Mouse (Mus musculus): Measurements from ENCODE around the gene Gm10644. TPM values are rescaled to one million over a fixed set of nuclear protein-coding genes. Genes with fewer than 3 reads are reported as not detected.
"Not testable (repeated sequence)": the region's sequence is repeated elsewhere in the genome, so short reads cannot be mapped to it uniquely, and the experiment has no call there.

Gm10644 gene
- polyA plus RNA-seq, 1 experiment from 2014 or later, result 0.77 TPM

GRCm38 (mm10) chr8:83996567-83997505 is 41.8 kb upstream of the Gm10644 start:
- peak; percentile 69 for ATAC-seq (ENCODE audit: low read depth)
- peaks cover 43% of the 10 kb centered on the region for H3K36me3 ChIP-seq
- peaks cover 33% of the 10 kb centered on the region for H3K4me1 ChIP-seq (replicated peaks)
- under 1% methylated on average over 77 of the region's 103 CpGs for WGBS
- H3K27me3 ChIP-seq, result peaks cover 23% of the 10 kb centered on the region
- H3K27ac ChIP-seq (replicated peaks), result peak overlapping the region; percentile 97
- peak overlapping the region; percentile 74 for H3K4me2 ChIP-seq
- H3K9ac ChIP-seq, result peak overlapping the region; percentile 91
- H3K4me3 ChIP-seq, result peak overlapping the region; percentile 79
- H3K9me3 ChIP-seq, result no peaks in the 10 kb centered on the region

GRCm38 (mm10) chr8:83995973-83996372 is 41.0 kb upstream of the Gm10644 start:
- peaks cover 15% of the 10 kb centered on the region for H3K27me3 ChIP-seq
- H3K36me3 ChIP-seq, result peaks cover 47% of the 10 kb centered on the region
- 11% methylated on average over 12 of the region's 12 CpGs for WGBS
- H3K4me2 ChIP-seq, result peak overlapping the region; percentile 74
- 0 out of 2 replicates have a peak, but pooled peaks have one; percentile 4 for ATAC-seq (ENCODE audit: low read depth)
- H3K9me3 ChIP-seq, result no peaks in the 10 kb centered on the region
- peaks cover 26% of the 10 kb centered on the region for H3K4me1 ChIP-seq (replicated peaks)
- no peak overlapping the region for H3K27ac ChIP-seq (replicated peaks)
- H3K4me3 ChIP-seq, result peak overlapping the region; percentile 79
- no peak overlapping the region for H3K9ac ChIP-seq

- Histone ChIP-seq H3K36me3 (peaks cover 52% of the 10 kb centered on the region), H3K4me2 (no peak overlapping the region), H3K9me3 (no peaks in the 10 kb centered on the region), H3K27me3 (no peaks in the 10 kb centered on the region), H3K27ac (replicated peaks) (no peak overlapping the region), H3K4me1 (replicated peaks) (peaks cover 13% of the 10 kb centered on the region), H3K9ac (no peak overlapping the region), H3K4me3 (no peak overlapping the region)
- 87% methylated on average over 3 of the region's 3 CpGs for WGBS
- ATAC-seq (ENCODE audit: low read depth), result no peak
Observed at GRCm38 (mm10) chr8:83994030-83994429, 39.0 kb upstream of the Gm10644 start.

- 79% methylated on average over 2 of the region's 2 CpGs for WGBS
- Histone ChIP-seq H3K4me1 (replicated peaks) (peaks cover 8% of the 10 kb centered on the region; the same call in 1 of the 2 replicates), H3K9ac (no peak overlapping the region), H3K27me3 (no peaks in the 10 kb centered on the region), H3K36me3 (peaks cover 68% of the 10 kb centered on the region), H3K4me3 (no peak overlapping the region), H3K9me3 (no peaks in the 10 kb centered on the region), H3K27ac (replicated peaks) (no peak overlapping the region), H3K4me2 (no peak overlapping the region)
- ATAC-seq (ENCODE audit: low read depth), result no peak
Observed at GRCm38 (mm10) chr8:83992488-83992887, 37.5 kb upstream of the Gm10644 start.

- Histone ChIP-seq H3K27ac (replicated peaks) (no peak overlapping the region), H3K9ac (no peak overlapping the region), H3K4me1 (replicated peaks) (no peaks in the 10 kb centered on the region), H3K4me3 (no peak overlapping the region), H3K4me2 (no peak overlapping the region), H3K9me3 (no peaks in the 10 kb centered on the region), H3K36me3 (peaks cover 90% of the 10 kb centered on the region), H3K27me3 (no peaks in the 10 kb centered on the region)
- ATAC-seq (ENCODE audit: low read depth), result no peak
- 94% methylated on average over 14 of the region's 14 CpGs for whole genome bisulfite sequencing
Observed at GRCm38 (mm10) chr8:83990170-83990569, 35.2 kb upstream of the Gm10644 start.

GRCm38 (mm10) chr8:83989243-83989642 is 34.2 kb upstream of the Gm10644 start:
- no peak overlapping the region for H3K9ac ChIP-seq
- no peak overlapping the region for H3K27ac ChIP-seq (replicated peaks)
- no peak overlapping the region for H3K4me3 ChIP-seq
- 92% methylated on average over 7 of the region's 7 CpGs for WGBS
- H3K36me3 ChIP-seq, result peaks cover 90% of the 10 kb centered on the region
- H3K9me3 ChIP-seq, result no peaks in the 10 kb centered on the region
- ATAC-seq (ENCODE audit: low read depth), result no peak
- H3K4me2 ChIP-seq, result no peak overlapping the region
- no peaks in the 10 kb centered on the region for H3K27me3 ChIP-seq
- no peaks in the 10 kb centered on the region for H3K4me1 ChIP-seq (replicated peaks)

- not testable (repeated sequence) for H3K4me2 ChIP-seq; H3K9ac ChIP-seq; H3K9me3 ChIP-seq; H3K27ac ChIP-seq (replicated peaks); H3K4me3 ChIP-seq; ATAC-seq (ENCODE audit: low read depth); H3K27me3 ChIP-seq
- 98% methylated on average over 2 of the region's 2 CpGs for WGBS
- H3K4me1 ChIP-seq (replicated peaks), result peaks cover 22% of the 10 kb centered on the region
- H3K36me3 ChIP-seq, result peaks cover 84% of the 10 kb centered on the region
Observed at GRCm38 (mm10) chr8:83983222-83983621, 28.2 kb upstream of the Gm10644 start.

GRCm38 (mm10) chr8:83982449-83982848 is 27.4 kb upstream of the Gm10644 start:
- Histone ChIP-seq H3K27ac (replicated peaks) (no peak overlapping the region), H3K9ac (no peak overlapping the region), H3K36me3 (peaks cover 76% of the 10 kb centered on the region), H3K9me3 (no peaks in the 10 kb centered on the region), H3K4me1 (replicated peaks) (peaks cover 29% of the 10 kb centered on the region), H3K27me3 (no peaks in the 10 kb centered on the region), H3K4me2 (no peak overlapping the region), H3K4me3 (no peak overlapping the region)
- WGBS, result 89% methylated on average over 4 of the region's 4 CpGs
- ATAC-seq (ENCODE audit: low read depth), result no peak

- no peak for ATAC-seq (ENCODE audit: low read depth)
- WGBS, result 96% methylated on average over 7 of the region's 7 CpGs
- H3K4me1 ChIP-seq (replicated peaks), result peaks cover 39% of the 10 kb centered on the region
- H3K4me2 ChIP-seq, result no peak overlapping the region
- H3K4me3 ChIP-seq, result no peak overlapping the region
- H3K9me3 ChIP-seq, result no peaks in the 10 kb centered on the region
- peaks cover 67% of the 10 kb centered on the region for H3K36me3 ChIP-seq
- H3K27me3 ChIP-seq, result no peaks in the 10 kb centered on the region
- H3K27ac ChIP-seq (replicated peaks), result no peak overlapping the region
- no peak overlapping the region for H3K9ac ChIP-seq
Observed at GRCm38 (mm10) chr8:83981533-83981932, 26.5 kb upstream of the Gm10644 start.

GRCm38 (mm10) chr8:83980845-83981244 is 25.8 kb upstream of the Gm10644 start:
- H3K9ac ChIP-seq, result no peak overlapping the region
- WGBS, result 80% methylated on average over 8 of the region's 8 CpGs
- no peak overlapping the region for H3K27ac ChIP-seq (replicated peaks)
- no peak overlapping the region for H3K4me2 ChIP-seq
- no peak overlapping the region for H3K4me3 ChIP-seq
- peaks cover 60% of the 10 kb centered on the region for H3K36me3 ChIP-seq
- ATAC-seq (ENCODE audit: low read depth), result no peak
- H3K27me3 ChIP-seq, result no peaks in the 10 kb centered on the region
- H3K9me3 ChIP-seq, result no peaks in the 10 kb centered on the region
- H3K4me1 ChIP-seq (replicated peaks), result peaks cover 42% of the 10 kb centered on the region

- no peak overlapping the region for H3K9ac ChIP-seq
- H3K4me2 ChIP-seq, result no peak overlapping the region
- 86% methylated on average over 1 of the region's 1 CpGs for WGBS
- no peak overlapping the region for H3K27ac ChIP-seq (replicated peaks)
- peak; percentile 54; the same call in 1 of the 2 replicates for ATAC-seq (ENCODE audit: low read depth)
- no peaks in the 10 kb centered on the region for H3K9me3 ChIP-seq
- peaks cover 54% of the 10 kb centered on the region for H3K36me3 ChIP-seq
- H3K4me1 ChIP-seq (replicated peaks), result peaks cover 42% of the 10 kb centered on the region
- H3K27me3 ChIP-seq, result no peaks in the 10 kb centered on the region
- no peak overlapping the region for H3K4me3 ChIP-seq
Observed at GRCm38 (mm10) chr8:83980250-83980649, 25.2 kb upstream of the Gm10644 start.

GRCm38 (mm10) chr8:83978200-83978599 is 23.2 kb upstream of the Gm10644 start:
- H3K9me3 ChIP-seq, result no peaks in the 10 kb centered on the region
- no peaks in the 10 kb centered on the region for H3K27me3 ChIP-seq
- peaks cover 36% of the 10 kb centered on the region for H3K36me3 ChIP-seq
- peaks cover 59% of the 10 kb centered on the region for H3K4me1 ChIP-seq (replicated peaks)
- 75% methylated on average over 9 of the region's 9 CpGs for WGBS
- ATAC-seq (ENCODE audit: low read depth), result no peak
- H3K27ac ChIP-seq (replicated peaks), result no peak overlapping the region
- H3K4me2 ChIP-seq, result no peak overlapping the region
- H3K4me3 ChIP-seq, result no peak overlapping the region
- H3K9ac ChIP-seq, result 0 out of 2 replicates have a peak overlapping the region, but pooled peaks have one; percentile 34
